ENCODE assay signal across 22 mouse cellular contexts in genomic region chr4:63466192-63466591, GRCm38 (mm10). TPM values are rescaled to one million over a fixed set of nuclear protein-coding genes. Genes with fewer than 3 reads are reported as not detected.
DNase-seq lines count a peak whose midpoint lies in the region; ATAC-seq and TF ChIP-seq lines count a peak whose summit lies in the region.
"Had no signal": no experiment of that assay in that cellular context is flagged by ENCODE, and none has a peak within 500 bp of the region (broad histone marks: within the 10 kb centered on the region; RNA-seq: fewer than 3 reads in every experiment).

No protein-coding gene starts in this region.

- no peak overlapping the region for H3K4me3 ChIP-seq in heart, embryonic 10.5 days
- no peak overlapping the region for H3K4me3 ChIP-seq in hindbrain, embryonic 12.5 days
- no peak overlapping the region for H3K4me3 ChIP-seq in hindbrain, embryonic 14.5 days (replicated peaks; ENCODE audit: low read length)
- no peak overlapping the region for H3K4me3 ChIP-seq in kidney, embryonic 15.5 days (replicated peaks)
- no peak overlapping the region for H3K4me3 ChIP-seq in midbrain, postnatal 0 days (ENCODE audit: low read depth, low read length)
- no peak overlapping the region for H3K4me3 ChIP-seq in midbrain, embryonic 14.5 days (replicated peaks; ENCODE audit: low read depth, low read length)
- H3K4me3 ChIP-seq: forebrain, embryonic 10.5 days; forebrain, embryonic 13.5 days; heart, adult 2 months; heart, embryonic 13.5 days had no signal

- peaks cover 7% of the 10 kb centered on the region; the same call in 1 of the 2 replicates for H3K36me3 ChIP-seq in heart, embryonic 10.5 days
- 0 out of 2 replicates have a peak, but pooled peaks cover 5% of the 10 kb centered on the region for H3K36me3 ChIP-seq in hindbrain, embryonic 12.5 days
- H3K36me3 ChIP-seq in hindbrain, embryonic 14.5 days (replicated peaks; ENCODE audit: control insufficient read depth, insufficient read depth): no peaks in the 10 kb centered on the region
- no peaks in the 10 kb centered on the region for H3K36me3 ChIP-seq in kidney, embryonic 15.5 days
- no peaks in the 10 kb centered on the region for H3K36me3 ChIP-seq in midbrain, postnatal 0 days (ENCODE audit: insufficient read depth, low read length)
- H3K36me3 ChIP-seq in midbrain, embryonic 14.5 days (ENCODE audit: control insufficient read depth, insufficient read depth, low read length): no peaks in the 10 kb centered on the region
- H3K36me3 ChIP-seq: heart, embryonic 13.5 days had no signal

- no peak for TF ChIP-seq CTCF in midbrain, postnatal 0 days (IDR thresholded peaks at IDR 0.05)

- H3K9me3 ChIP-seq in heart, embryonic 10.5 days: no peaks in the 10 kb centered on the region
- no peaks in the 10 kb centered on the region for H3K9me3 ChIP-seq in hindbrain, embryonic 12.5 days (replicated peaks)
- no peaks in the 10 kb centered on the region for H3K9me3 ChIP-seq in hindbrain, embryonic 14.5 days (ENCODE audit: control insufficient read depth, low read length)
- no peaks in the 10 kb centered on the region; the same call in 1 of the 2 replicates for H3K9me3 ChIP-seq in kidney, embryonic 15.5 days (replicated peaks)
- no peaks in the 10 kb centered on the region for H3K9me3 ChIP-seq in midbrain, postnatal 0 days (ENCODE audit: low read length)
- H3K9me3 ChIP-seq in midbrain, embryonic 14.5 days (ENCODE audit: control insufficient read depth, low read length): no peaks in the 10 kb centered on the region
- H3K9me3 ChIP-seq: forebrain, embryonic 10.5 days; forebrain, embryonic 13.5 days had no signal

- 78% methylated on average over 6 of the region's 6 CpGs for WGBS in heart, embryonic 10.5 days
- WGBS in hindbrain, embryonic 12.5 days: 71% methylated on average over 6 of the region's 6 CpGs
- WGBS in hindbrain, embryonic 14.5 days: 69% methylated on average over 6 of the region's 6 CpGs
- 71% methylated on average over 6 of the region's 6 CpGs for WGBS in kidney, embryonic 15.5 days
- 74% methylated on average over 6 of the region's 6 CpGs for whole genome bisulfite sequencing in midbrain, postnatal 0 days
- WGBS in midbrain, embryonic 14.5 days: 59% methylated on average over 6 of the region's 6 CpGs

- no peak overlapping the region for H3K4me2 ChIP-seq in hindbrain, embryonic 12.5 days (replicated peaks)
- H3K4me2 ChIP-seq in hindbrain, embryonic 14.5 days (replicated peaks): no peak overlapping the region
- no peak overlapping the region for H3K4me2 ChIP-seq in kidney, embryonic 15.5 days
- no peak overlapping the region for H3K4me2 ChIP-seq in midbrain, postnatal 0 days (ENCODE audit: low read depth, low read length, poor library complexity, severe bottlenecking)
- no peak overlapping the region for H3K4me2 ChIP-seq in midbrain, embryonic 14.5 days (ENCODE audit: low read length)
- H3K4me2 ChIP-seq: forebrain, embryonic 13.5 days; heart, embryonic 13.5 days had no signal

- intact Hi-C loops in heart, postnatal 25 days (cut with DNase I): no loop called here

- 0 out of 2 replicates have a peak, but pooled peaks cover 8% of the 10 kb centered on the region for H3K27me3 ChIP-seq in heart, embryonic 10.5 days (ENCODE audit: insufficient read depth, poor library complexity, severe bottlenecking)
- H3K27me3 ChIP-seq in hindbrain, embryonic 12.5 days: peaks cover 4% of the 10 kb centered on the region; the same call in 1 of the 2 replicates
- no peaks in the 10 kb centered on the region for H3K27me3 ChIP-seq in hindbrain, embryonic 14.5 days (ENCODE audit: control insufficient read depth, insufficient read depth, low read length)
- H3K27me3 ChIP-seq in kidney, embryonic 15.5 days: no peaks in the 10 kb centered on the region
- no peaks in the 10 kb centered on the region for H3K27me3 ChIP-seq in midbrain, postnatal 0 days (ENCODE audit: insufficient read depth, low read length)
- H3K27me3 ChIP-seq in midbrain, embryonic 14.5 days (ENCODE audit: control insufficient read depth, insufficient read depth, low read length): no peaks in the 10 kb centered on the region
- H3K27me3 ChIP-seq: heart, embryonic 13.5 days had no signal

- no peak for DNase-seq in heart, embryonic 10.5 days (ENCODE audit: low spot score)
- no peak for DNase-seq in heart, postnatal 25 days (ENCODE audit: low spot score)
- no peak for DNase-seq in hindbrain, embryonic 14.5 days (ENCODE audit: low spot score)
- no peak for DNase-seq in kidney, adult 9 months
- DNase-seq in midbrain, postnatal 0 days (ENCODE audit: low spot score): no peak
- no peak for DNase-seq in midbrain, embryonic 14.5 days
- DNase-seq: adrenal gland, adult 8-10 months; adrenal gland, postnatal 25 days; cerebellum, adult 18-20 months; cerebellum, adult 9-10 months; cerebellum, postnatal 14 days; gastrocnemius, postnatal 10 days; gastrocnemius, postnatal 36 days; heart, adult 2 months; heart, postnatal 14 days had no signal

- ATAC-seq in hindbrain, embryonic 12.5 days (ENCODE audit: low FRiP score): peak; percentile 46; the same call in 1 of the 2 replicates
- ATAC-seq in hindbrain, embryonic 14.5 days (ENCODE audit: low FRiP score): no peak
- ATAC-seq in kidney, embryonic 15.5 days (replicated peaks; ENCODE audit: low FRiP score): 0 out of 2 replicates have a peak, but pooled peaks have one; percentile 30
- ATAC-seq in midbrain, postnatal 0 days (ENCODE audit: low FRiP score): 0 out of 2 replicates have a peak, but pooled peaks have one; percentile 24
- no peak for ATAC-seq in midbrain, embryonic 14.5 days (ENCODE audit: low FRiP score, low TSS enrichment)
- ATAC-seq: activated CD4-positive, CD25-positive, alpha-beta regulatory T cell, adult 4 months; forebrain, embryonic 13.5 days; forebrain, embryonic 16.5 days had no signal

- no peak overlapping the region for H3K9ac ChIP-seq in hindbrain, embryonic 12.5 days
- no peak overlapping the region for H3K9ac ChIP-seq in hindbrain, embryonic 14.5 days
- no peak overlapping the region for H3K9ac ChIP-seq in kidney, embryonic 15.5 days
- H3K9ac ChIP-seq in midbrain, postnatal 0 days (replicated peaks; ENCODE audit: low read length, poor library complexity, severe bottlenecking): no peak overlapping the region
- no peak overlapping the region for H3K9ac ChIP-seq in midbrain, embryonic 14.5 days (replicated peaks; ENCODE audit: low read length)
- H3K9ac ChIP-seq: forebrain, embryonic 13.5 days; heart, embryonic 13.5 days had no signal

- peak overlapping the region; percentile 74 for H3K27ac ChIP-seq in heart, embryonic 10.5 days
- no peak overlapping the region for H3K27ac ChIP-seq in hindbrain, embryonic 12.5 days
- H3K27ac ChIP-seq in hindbrain, embryonic 14.5 days: no peak overlapping the region
- no peak overlapping the region for H3K27ac ChIP-seq in kidney, embryonic 15.5 days
- no peak overlapping the region for H3K27ac ChIP-seq in midbrain, postnatal 0 days (ENCODE audit: low read depth, low read length)
- H3K27ac ChIP-seq in midbrain, embryonic 14.5 days (replicated peaks; ENCODE audit: low read depth, low read length): no peak overlapping the region
- H3K27ac ChIP-seq: forebrain, embryonic 10.5 days; forebrain, embryonic 13.5 days; heart, adult 2 months; heart, embryonic 13.5 days had no signal

- H3K4me1 ChIP-seq in heart, embryonic 10.5 days: peaks cover 22% of the 10 kb centered on the region
- peaks cover 13% of the 10 kb centered on the region for H3K4me1 ChIP-seq in hindbrain, embryonic 12.5 days
- H3K4me1 ChIP-seq in hindbrain, embryonic 14.5 days (replicated peaks; ENCODE audit: control insufficient read depth, insufficient read depth, low read length): no peaks in the 10 kb centered on the region
- H3K4me1 ChIP-seq in kidney, embryonic 15.5 days: peaks cover 19% of the 10 kb centered on the region
- H3K4me1 ChIP-seq in midbrain, postnatal 0 days (ENCODE audit: insufficient read depth, low read length): no peaks in the 10 kb centered on the region
- no peaks in the 10 kb centered on the region for H3K4me1 ChIP-seq in midbrain, embryonic 14.5 days (ENCODE audit: control insufficient read depth, insufficient read depth, low read length)

RNA-seq across cellular contexts. Expression of gene Whrn, which starts 29.6 kb away (rescaled TPM):
- polyA plus RNA-seq in heart, embryonic 10.5 days (2016; fragmentation: Nextera tagmentation; extraction: Ambion mirVana): 4.0 and 5.3 TPM in 2 replicates
- total RNA-seq in heart, postnatal 25 days (2021): 10 to 100 TPM; 36.9 to 41.9 TPM
- polyA plus RNA-seq in hindbrain, embryonic 12.5 days (2016; fragmentation: Nextera tagmentation; extraction: Ambion mirVana): 10.6 and 10.8 TPM in 2 replicates
- polyA plus RNA-seq in hindbrain, embryonic 14.5 days (2014; fragmentation: Nextera tagmentation; extraction: Ambion mirVana): 5.8 and 8.0 TPM in 2 replicates
- 5.1 and 6.1 TPM in 2 replicates for polyA plus RNA-seq in kidney, embryonic 15.5 days (2015; fragmentation: Nextera tagmentation; extraction: Ambion mirVana)
- 14.5 and 20.1 TPM in 2 replicates for total RNA-seq in midbrain, postnatal 0 days (2014; rRNA removed)
- polyA plus RNA-seq in midbrain, postnatal 0 days (2015; fragmentation: Nextera tagmentation; extraction: Ambion mirVana): 2.4 and 3.5 TPM in 2 replicates
- 7.8 and 8.0 TPM in 2 replicates for polyA plus RNA-seq in midbrain, embryonic 14.5 days (2014; fragmentation: Nextera tagmentation; extraction: Ambion mirVana)

Comparison
In these comparisons a context has a peak if more than half of its experiments do, and no peak if none do; other contexts are left out.
1. ATAC-seq: peak in hindbrain, embryonic 12.5 days (single experiment), kidney, embryonic 15.5 days (single experiment) and midbrain, postnatal 0 days (single experiment); none in hindbrain, embryonic 14.5 days (single experiment) and midbrain, embryonic 14.5 days (single experiment).